Mouse (Mus musculus) midbrain, embryonic 10.5 days (tissue): ENCODE measurements at regions not wholly inside any gene's neighbourhood (a gene's known extent, or its start where the extent isn't known, plus 50 kb on each side); places are given as distances from the start of the nearest gene placed in this dataset.

ENCODE experiments used
- DNase-seq: peaks from one replicate; pipeline ENCODE4 v3.0.0-alpha.2; 2017; ENCODE audit warnings: low spot score
- H3K27ac ChIP-seq: fragments of 300-500 bp; sonication (generic); replicated peaks from 2 replicates; pipeline ENCODE4 v1.5.1; 2016; ENCODE audit warnings: mild to moderate bottlenecking
- H3K27me3 ChIP-seq: fragments of 300-500 bp; sonication (generic); 2 replicates; pipeline ENCODE4 v1.6.1; 2016; ENCODE audit warnings: low read depth, mild to moderate bottlenecking; ENCODE audit not compliant: poor library complexity, severe bottlenecking
- H3K36me3 ChIP-seq: fragments of 300-500 bp; sonication (generic); 2 replicates; pipeline ENCODE4 v1.6.1; 2016; ENCODE audit warnings: mild to moderate bottlenecking, moderate library complexity
- H3K4me1 ChIP-seq: fragments of 300-500 bp; sonication (generic); 2 replicates; pipeline ENCODE4 v1.6.1; 2016
- H3K4me3 ChIP-seq: fragments of 300-500 bp; sonication (generic); 2 replicates; pipeline ENCODE4 v1.5.1; 2016; ENCODE audit warnings: mild to moderate bottlenecking, moderate library complexity
- H3K9me3 ChIP-seq: fragments of 300-500 bp; sonication (generic); replicated peaks from 2 replicates; pipeline ENCODE4 v1.6.1; 2016; ENCODE audit warnings: mild to moderate bottlenecking
- WGBS: fragments of 180-500 bp; shearing (Covaris S2); methylation state at CpG from one replicate; pipeline ENCODE4 v1.1.7; 2016; 5-methylcytosine and 5-hydroxymethylcytosine counted together

- H3K36me3 ChIP-seq: no peaks in the 10 kb centered on the region
- H3K4me3 ChIP-seq: no peak overlapping the region
- H3K4me1 ChIP-seq: no peaks in the 10 kb centered on the region
- 84% methylated on average over 3 of the region's 3 CpGs for WGBS
- no peaks in the 10 kb centered on the region for H3K9me3 ChIP-seq
- DNase-seq: no peak
- H3K27ac ChIP-seq: no peak overlapping the region
- no peaks in the 10 kb centered on the region for H3K27me3 ChIP-seq
Measured at GRCm38 (mm10) chr6:66268427-66268826, 266.8 kb upstream of the Mad2l1 start.

GRCm38 (mm10) chr6:66271414-66272206 is 263.6 kb upstream of the Mad2l1 start:
- H3K4me1 ChIP-seq: no peaks in the 10 kb centered on the region
- H3K27ac ChIP-seq: no peak overlapping the region
- no peaks in the 10 kb centered on the region for H3K9me3 ChIP-seq
- 90% methylated on average over 6 of the region's 6 CpGs for WGBS
- no peaks in the 10 kb centered on the region for H3K36me3 ChIP-seq
- DNase-seq: no peak
- no peak overlapping the region for H3K4me3 ChIP-seq
- H3K27me3 ChIP-seq: no peaks in the 10 kb centered on the region

GRCm38 (mm10) chr6:66272216-66272615 is 263.0 kb upstream of the Mad2l1 start:
- no peaks in the 10 kb centered on the region for H3K36me3 ChIP-seq
- H3K4me3 ChIP-seq: no peak overlapping the region
- no peaks in the 10 kb centered on the region for H3K4me1 ChIP-seq
- no peaks in the 10 kb centered on the region for H3K27me3 ChIP-seq
- no peak overlapping the region for H3K27ac ChIP-seq
- no peaks in the 10 kb centered on the region for H3K9me3 ChIP-seq
- WGBS: 88% methylated on average over 2 of the region's 2 CpGs
- no peak for DNase-seq

- no peak overlapping the region for H3K27ac ChIP-seq
- DNase-seq: no peak
- WGBS: 88% methylated on average over 4 of the region's 4 CpGs
- H3K4me1 ChIP-seq: no peaks in the 10 kb centered on the region
- no peaks in the 10 kb centered on the region for H3K36me3 ChIP-seq
- H3K9me3 ChIP-seq: peaks cover 8% of the 10 kb centered on the region; the same call in 1 of the 2 replicates
- H3K4me3 ChIP-seq: no peak overlapping the region
- no peaks in the 10 kb centered on the region for H3K27me3 ChIP-seq
Measured at GRCm38 (mm10) chr6:66274737-66275136, 260.5 kb upstream of the Mad2l1 start.

- Histone ChIP-seq H3K4me3 (no peak overlapping the region), H3K27me3 (no peaks in the 10 kb centered on the region), H3K9me3 (peaks cover 8% of the 10 kb centered on the region; the same call in 1 of the 2 replicates), H3K36me3 (no peaks in the 10 kb centered on the region), H3K27ac (no peak overlapping the region), H3K4me1 (no peaks in the 10 kb centered on the region)
- 92% methylated on average over 8 of the region's 8 CpGs for WGBS
- no peak for DNase-seq
Measured at GRCm38 (mm10) chr6:66280701-66281100, 254.5 kb upstream of the Mad2l1 start.

- Histone ChIP-seq H3K27ac (no peak overlapping the region), H3K4me3 (no peak overlapping the region), H3K27me3 (no peaks in the 10 kb centered on the region), H3K36me3 (no peaks in the 10 kb centered on the region), H3K9me3 (peaks cover 8% of the 10 kb centered on the region; the same call in 1 of the 2 replicates), H3K4me1 (no peaks in the 10 kb centered on the region)
- DNase-seq: no peak
- 87% methylated on average over 6 of the region's 6 CpGs for WGBS
Measured at GRCm38 (mm10) chr6:66282566-66283115, 252.5 kb upstream of the Mad2l1 start.

- Histone ChIP-seq H3K27ac (no peak overlapping the region), H3K4me1 (no peaks in the 10 kb centered on the region), H3K36me3 (no peaks in the 10 kb centered on the region), H3K9me3 (peaks cover 5% of the 10 kb centered on the region; the same call in 1 of the 2 replicates), H3K4me3 (no peak overlapping the region), H3K27me3 (no peaks in the 10 kb centered on the region)
- no peak for DNase-seq
- WGBS: 88% methylated on average over 4 of the region's 4 CpGs
Measured at GRCm38 (mm10) chr6:66283521-66283920, 251.7 kb upstream of the Mad2l1 start.

- DNase-seq: no peak
- Histone ChIP-seq H3K4me3 (no peak overlapping the region), H3K27ac (no peak overlapping the region), H3K27me3 (no peaks in the 10 kb centered on the region), H3K9me3 (no peaks in the 10 kb centered on the region), H3K4me1 (no peaks in the 10 kb centered on the region), H3K36me3 (no peaks in the 10 kb centered on the region)
Measured at GRCm38 (mm10) chr6:66287607-66288006, 247.6 kb upstream of the Mad2l1 start.

- DNase-seq: no peak
- Histone ChIP-seq H3K4me3 (no peak overlapping the region), H3K27ac (no peak overlapping the region), H3K36me3 (no peaks in the 10 kb centered on the region), H3K27me3 (no peaks in the 10 kb centered on the region), H3K4me1 (no peaks in the 10 kb centered on the region), H3K9me3 (no peaks in the 10 kb centered on the region)
- 78% methylated on average over 3 of the region's 3 CpGs for WGBS
Measured at GRCm38 (mm10) chr6:66289196-66289595, 246.0 kb upstream of the Mad2l1 start.

GRCm38 (mm10) chr6:66291576-66291975 is 243.6 kb upstream of the Mad2l1 start:
- WGBS: 76% methylated on average over 2 of the region's 2 CpGs
- Histone ChIP-seq H3K4me3 (no peak overlapping the region), H3K27me3 (no peaks in the 10 kb centered on the region), H3K4me1 (no peaks in the 10 kb centered on the region), H3K36me3 (no peaks in the 10 kb centered on the region), H3K9me3 (no peaks in the 10 kb centered on the region), H3K27ac (no peak overlapping the region)
- no peak for DNase-seq

- Histone ChIP-seq H3K27ac (no peak overlapping the region), H3K4me1 (no peaks in the 10 kb centered on the region), H3K4me3 (no peak overlapping the region), H3K9me3 (no peaks in the 10 kb centered on the region), H3K36me3 (no peaks in the 10 kb centered on the region), H3K27me3 (no peaks in the 10 kb centered on the region)
- no peak for DNase-seq
- WGBS: 91% methylated on average over 4 of the region's 4 CpGs
Measured at GRCm38 (mm10) chr6:66298056-66298455, 237.1 kb upstream of the Mad2l1 start.

- H3K36me3 ChIP-seq: no peaks in the 10 kb centered on the region
Measured at GRCm38 (mm10) chr6:66300189-66300588, 235.0 kb upstream of the Mad2l1 start.

GRCm38 (mm10) chr6:66344848-66345247 is 190.3 kb upstream of the Mad2l1 start:
- DNase-seq: no peak
- peaks cover 6% of the 10 kb centered on the region; the same call in 1 of the 2 replicates for H3K4me1 ChIP-seq
- H3K27me3 ChIP-seq: no peaks in the 10 kb centered on the region
- H3K9me3 ChIP-seq: no peaks in the 10 kb centered on the region
- H3K4me3 ChIP-seq: no peak overlapping the region
- 85% methylated on average over 2 of the region's 2 CpGs for WGBS
- no peaks in the 10 kb centered on the region for H3K36me3 ChIP-seq
- H3K27ac ChIP-seq: no peak overlapping the region

More at GRCm38 (mm10) chr6:66300189-66300588, 235.0 kb upstream of the Mad2l1 start:
- H3K9me3 ChIP-seq: no peaks in the 10 kb centered on the region
- H3K4me1 ChIP-seq: no peaks in the 10 kb centered on the region
- no peaks in the 10 kb centered on the region for H3K27me3 ChIP-seq
- H3K4me3 ChIP-seq: no peak overlapping the region
- DNase-seq: no peak
- H3K27ac ChIP-seq: no peak overlapping the region
